Mouse (Mus musculus) liver, embryonic 15.5 days (tissue): Measurements from ENCODE around the gene Sla2. TPM values are rescaled to one million over a fixed set of nuclear protein-coding genes. Genes with fewer than 3 reads are reported as not detected.
A peak's percentile ranks its signal among the peaks of the same experiment; 100 is the strongest.
"Not testable (repeated sequence)": the region's sequence is repeated elsewhere in the genome, so short reads cannot be mapped to it uniquely, and the experiment has no call there.

ENCODE experiments used
- ATAC-seq: fragments of 200-750 bp; cut with Nextera tagmentation; 2 replicates; pipeline ENCODE4 v1.8.0; 2017; ENCODE audit warnings: moderate number of reproducible peaks, mild to moderate bottlenecking, moderate library complexity; ENCODE audit not compliant: insufficient read depth
- H3K27ac ChIP-seq: fragments of 300-500 bp; sonication (generic); replicated peaks from 2 replicates; pipeline ENCODE4 v1.5.1; 2015; ENCODE audit warnings: mild to moderate bottlenecking, inconsistent platforms
- H3K27me3 ChIP-seq: fragments of 300-500 bp; sonication (generic); 2 replicates; pipeline ENCODE4 v1.6.1; 2015; ENCODE audit warnings: mild to moderate bottlenecking, inconsistent platforms
- H3K36me3 ChIP-seq: fragments of 300-500 bp; sonication (generic); replicated peaks from 2 replicates; pipeline ENCODE4 v1.6.1; 2015; ENCODE audit warnings: moderate library complexity, mild to moderate bottlenecking, inconsistent platforms
- H3K4me1 ChIP-seq: fragments of 300-500 bp; sonication (generic); replicated peaks from 2 replicates; pipeline ENCODE4 v1.6.1; 2015; ENCODE audit warnings: inconsistent platforms
- H3K4me2 ChIP-seq: fragments of 300-500 bp; sonication (generic); 2 replicates; pipeline ENCODE4 v1.6.1; 2015; ENCODE audit warnings: moderate library complexity, mild to moderate bottlenecking, inconsistent platforms
- H3K4me3 ChIP-seq: fragments of 300-500 bp; sonication (generic); replicated peaks from 2 replicates; pipeline ENCODE4 v1.5.1; 2015; ENCODE audit warnings: mild to moderate bottlenecking, inconsistent platforms
- H3K9ac ChIP-seq: fragments of 300-500 bp; sonication (generic); 2 replicates; pipeline ENCODE4 v1.6.1; 2015; ENCODE audit warnings: moderate library complexity, mild to moderate bottlenecking, inconsistent platforms
- H3K9me3 ChIP-seq: fragments of 300-500 bp; sonication (generic); replicated peaks from 2 replicates; pipeline ENCODE4 v1.6.1; 2016; ENCODE audit warnings: inconsistent platforms
- WGBS: fragments of 180-500 bp; shearing (Covaris S2); methylation state at CpG from one replicate; pipeline ENCODE4 v1.1.7; 2015; ENCODE audit warnings: mixed read lengths; ENCODE audit not compliant: insufficient replicate concordance; 5-methylcytosine and 5-hydroxymethylcytosine counted together
- polyA plus RNA-seq: library from polyadenylated mRNA; unstranded; fragments of >200 nt; fragmentation: Nextera tagmentation; extraction: Ambion mirVana; gene quantifications from 2 replicates; pipeline ENCODE4 v1.2.1, GENCODE M21; 2015

Sla2 gene
- polyA plus RNA-seq, 1 experiment from 2014 or later, result 2.1 TPM

DNA sequence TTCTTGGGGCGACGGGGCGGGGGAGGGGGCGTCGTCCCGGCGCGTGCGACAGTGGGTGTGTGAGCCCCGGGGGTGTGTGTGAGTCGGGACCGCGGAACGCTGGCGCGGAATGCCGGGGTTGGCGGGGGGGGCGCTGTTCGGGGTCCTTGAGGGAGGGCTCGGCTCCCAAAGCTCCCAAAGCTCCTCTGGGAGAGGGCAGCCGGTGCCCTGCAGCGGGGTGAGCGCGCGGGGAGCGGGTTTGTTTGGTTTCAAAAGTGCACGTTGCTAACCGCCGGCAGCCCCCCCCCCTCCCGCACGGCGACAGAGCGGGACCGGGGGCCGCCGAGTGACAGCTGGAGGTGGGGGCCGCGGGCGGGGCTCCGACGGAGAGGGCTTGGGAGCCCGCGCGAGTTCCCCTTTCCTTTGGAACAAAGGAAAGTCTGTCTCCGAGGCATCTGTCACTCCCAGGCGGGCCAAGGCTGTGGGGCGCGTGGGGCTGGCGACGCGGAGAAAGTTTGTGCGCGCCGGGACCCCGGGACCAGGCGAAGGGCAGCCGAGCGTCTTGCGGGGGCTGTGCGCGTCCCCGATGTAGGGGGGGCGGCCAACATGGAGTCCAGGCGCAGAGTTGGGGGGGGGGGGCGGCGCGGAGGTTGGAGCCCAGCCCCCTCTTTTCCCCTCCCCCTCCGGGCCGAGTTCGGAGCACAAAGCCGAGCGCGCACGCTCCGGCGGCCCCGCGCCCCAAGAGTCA lies 46.5 kb downstream of the Sla2 start:
- Histone ChIP-seq H3K4me3 (peak overlapping the region; percentile 72), H3K9ac (peak overlapping the region; percentile 62), H3K27me3 (no peaks in the 10 kb centered on the region; the same call in 1 of the 2 replicates), H3K4me1 (peaks cover 48% of the 10 kb centered on the region), H3K9me3 (no peaks in the 10 kb centered on the region), H3K27ac (peak overlapping the region; percentile 67), H3K36me3 (peaks cover 4% of the 10 kb centered on the region; the same call in 1 of the 2 replicates), H3K4me2 (peak overlapping the region; percentile 96)
- 0 out of 2 replicates have a peak, but pooled peaks have one; percentile 10 for ATAC-seq
- under 1% methylated on average over 69 of the region's 79 CpGs for WGBS

DNA sequence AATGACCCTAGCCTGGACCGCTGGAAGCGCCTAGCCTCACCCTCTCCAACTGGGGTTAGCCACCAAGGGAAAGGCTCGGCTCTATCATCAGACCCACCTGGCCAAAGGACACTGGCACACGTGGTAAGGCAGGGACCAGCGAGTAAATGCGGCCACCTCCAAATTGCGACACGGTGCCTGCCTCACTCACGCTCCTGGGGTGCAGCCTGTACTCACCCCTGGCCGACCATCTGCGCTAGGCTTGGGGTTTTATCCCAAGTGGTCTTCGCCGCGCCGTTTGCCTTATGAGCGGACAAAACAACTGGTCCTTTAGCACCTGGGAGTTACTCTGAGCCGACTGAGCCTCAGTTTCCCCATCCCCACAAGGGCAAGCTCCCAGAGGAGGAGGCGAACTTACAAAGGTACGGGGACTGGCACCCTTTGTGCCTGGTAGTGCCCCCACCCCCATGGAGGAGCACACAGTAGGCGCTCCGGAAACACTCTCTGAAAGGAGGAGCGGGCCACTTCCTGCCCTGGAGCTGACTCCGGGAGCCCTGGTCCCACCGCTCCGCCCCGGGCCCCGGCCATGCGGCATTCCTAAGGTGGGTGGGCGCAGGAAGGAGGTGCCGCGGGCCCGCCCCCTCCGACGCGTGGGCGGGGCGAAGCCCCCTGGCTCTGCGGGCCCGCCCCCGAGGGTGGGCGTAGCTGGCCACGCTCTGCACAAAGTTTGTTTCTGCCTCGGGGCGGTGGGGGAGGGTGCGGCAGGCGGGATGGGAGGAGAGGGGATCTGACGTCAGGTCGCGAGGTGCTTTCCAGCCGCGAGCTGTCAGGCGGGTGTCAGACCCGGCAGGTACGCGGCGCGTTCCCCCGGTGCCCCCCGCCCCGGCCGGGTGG lies 47.4 kb downstream of the Sla2 start, which contains the start of gene Tgif2:
Gene Tgif2 (plus strand): TSS at position 689 of the 873 bp plus-strand sequence.
- no peaks in the 10 kb centered on the region; the same call in 1 of the 2 replicates for H3K27me3 ChIP-seq
- H3K27ac ChIP-seq, result peak within 1 kb of the TSS; percentile 67
- H3K4me1 ChIP-seq, result peaks cover 48% of the 10 kb centered on the region
- peak within 1 kb of the TSS; percentile 62 for H3K9ac ChIP-seq
- peak within 1 kb of the TSS; percentile 72 for H3K4me3 ChIP-seq
- ATAC-seq, result peak; percentile 74
- H3K4me2 ChIP-seq, result peak within 1 kb of the TSS; percentile 96
- no peaks in the 10 kb centered on the region for H3K36me3 ChIP-seq
- H3K9me3 ChIP-seq, result no peaks in the 10 kb centered on the region
- WGBS, result 3% methylated on average over 61 of the region's 61 CpGs

DNA sequence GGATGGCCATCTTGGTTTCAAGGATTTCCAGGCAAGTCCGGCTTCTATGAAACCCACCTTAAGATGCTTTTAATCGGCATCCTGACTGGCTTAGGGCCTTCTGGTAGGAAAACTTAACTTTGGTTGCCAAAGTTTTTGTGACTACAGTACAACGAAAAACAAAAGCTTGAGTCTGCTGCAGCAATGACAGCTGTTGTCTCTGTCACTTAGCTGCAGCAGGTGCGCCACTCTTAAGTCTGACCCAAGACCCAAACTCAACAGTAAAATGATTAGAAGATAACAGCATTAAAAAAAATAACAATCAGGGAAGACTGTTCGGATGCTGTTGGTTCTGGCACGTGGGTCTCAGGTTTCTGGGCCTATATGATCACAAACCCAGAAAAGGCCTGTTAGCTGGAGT lies 48.2 kb downstream of the Sla2 start:
- Histone ChIP-seq H3K9me3 (no peaks in the 10 kb centered on the region), H3K4me1 (peaks cover 47% of the 10 kb centered on the region), H3K4me2 (peak overlapping the region; percentile 96), H3K4me3 (peak overlapping the region; percentile 72; the same call in 1 of the 2 replicates), H3K36me3 (peaks cover 5% of the 10 kb centered on the region; the same call in 1 of the 2 replicates), H3K27me3 (no peaks in the 10 kb centered on the region; the same call in 1 of the 2 replicates), H3K27ac (peak overlapping the region; percentile 67), H3K9ac (no peak overlapping the region)
- no peak for ATAC-seq
- WGBS, result 59% methylated on average over 6 of the region's 6 CpGs

DNA sequence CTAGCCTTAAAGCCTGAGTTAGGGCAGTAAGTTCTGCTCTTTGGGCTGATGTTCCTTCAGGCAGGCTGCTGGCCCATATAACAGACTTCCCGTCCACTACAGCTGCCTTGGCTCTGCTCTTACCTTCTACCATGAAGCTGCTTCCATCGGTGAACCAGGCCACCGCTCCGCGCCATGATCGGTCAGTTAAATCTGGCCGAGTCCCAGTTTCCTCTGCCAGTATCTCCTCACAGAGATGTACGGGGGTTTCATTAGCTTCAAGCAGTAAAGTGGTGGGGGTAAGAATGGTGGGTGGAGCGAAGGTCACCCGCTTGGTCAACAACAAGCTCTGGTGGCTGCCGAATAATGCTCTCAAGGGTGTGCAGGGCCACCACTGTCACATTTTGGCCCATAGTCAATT lies 52.7 kb downstream of the Sla2 start:
- no peak overlapping the region for H3K4me3 ChIP-seq
- H3K9ac ChIP-seq, result no peak overlapping the region
- 88% methylated on average over 11 of the region's 11 CpGs for WGBS
- H3K27me3 ChIP-seq, result no peaks in the 10 kb centered on the region
- H3K9me3 ChIP-seq, result peaks cover 21% of the 10 kb centered on the region
- ATAC-seq, result no peak
- no peak overlapping the region for H3K4me2 ChIP-seq
- peaks cover 40% of the 10 kb centered on the region for H3K36me3 ChIP-seq
- peaks cover 4% of the 10 kb centered on the region; the same call in 1 of the 2 replicates for H3K4me1 ChIP-seq
- no peak overlapping the region for H3K27ac ChIP-seq

DNA sequence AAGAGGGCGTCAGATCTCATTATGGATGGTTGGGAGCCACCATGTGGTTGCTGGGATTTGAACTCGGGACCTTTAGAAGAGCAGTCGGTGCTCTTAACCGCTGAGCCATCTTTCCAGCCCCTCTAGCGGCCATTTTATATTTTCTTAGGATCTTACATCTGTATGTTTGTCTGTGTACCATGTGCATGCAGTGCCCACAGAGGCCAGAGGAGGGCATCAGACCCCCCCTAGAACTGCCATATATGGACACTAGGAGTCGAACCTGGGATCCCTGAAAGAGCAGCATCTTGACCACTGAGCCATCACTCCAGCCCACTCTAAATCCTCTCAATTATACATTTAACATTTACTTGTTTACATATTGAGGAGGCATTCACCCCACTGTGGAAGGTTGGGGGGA lies 61.9 kb downstream of the Sla2 start:
- ATAC-seq, H3K36me3 ChIP-seq, H3K9me3 ChIP-seq, H3K27ac ChIP-seq, H3K4me1 ChIP-seq, H3K4me3 ChIP-seq, H3K4me2 ChIP-seq, H3K9ac ChIP-seq, H3K27me3 ChIP-seq: not testable (repeated sequence)
- WGBS, result 71% methylated on average over 6 of the region's 6 CpGs

Other genes starting within 250 kb of the Sla2 start
- gene Myl9, start 111.8 kb downstream of the Sla2 start, polyA plus RNA-seq, result 48.1 and 52.7 TPM in 2 replicates
- gene Tgif2, start 47.2 kb downstream of the Sla2 start, polyA plus RNA-seq, result 6.3 and 6.6 TPM in 2 replicates
- 2.0 and 2.5 TPM in 2 replicates for gene 4930518I15Rik, start 29.2 kb downstream of the Sla2 start, polyA plus RNA-seq
- 124 and 140 TPM in 2 replicates for gene Rab5if, start 24.1 kb downstream of the Sla2 start, polyA plus RNA-seq
- gene Ndrg3, start 104.9 kb upstream of the Sla2 start, polyA plus RNA-seq, result 32.9 and 35.1 TPM in 2 replicates
- gene Dsn1, start 120.0 kb upstream of the Sla2 start, polyA plus RNA-seq, result 28.9 and 29.5 TPM in 2 replicates
- 1.4 and 1.7 TPM in 2 replicates for gene Soga1, start 192.1 kb upstream of the Sla2 start, polyA plus RNA-seq
- gene Tldc2, start 199.9 kb upstream of the Sla2 start, polyA plus RNA-seq, result not detected in 2 replicates
- 15.2 and 18.1 TPM in 2 replicates for gene Samhd1, start 248.1 kb upstream of the Sla2 start, polyA plus RNA-seq